Mouse (Mus musculus) gonadal fat pad, adult 2 months (tissue): ENCODE results near the gene Glra4. TPM values are rescaled to one million over a fixed set of nuclear protein-coding genes. Genes with fewer than 3 reads are reported as not detected.
"Not testable (repeated sequence)": the region's sequence is repeated elsewhere in the genome, so short reads cannot be mapped to it uniquely, and the experiment has no call there.

Experiments
- DNase-seq: peaks from one replicate; pipeline ENCODE4 v3.0.0-alpha.2; 2012; ENCODE audit warnings: low read depth
- polyA plus RNA-seq: library from polyadenylated mRNA; depleted of rRNA; stranded (reverse); fragments of >200 nt; gene quantifications from 2 replicates; pipeline ENCODE4 v1.2.3, GENCODE M21; 2012; rRNA removed

The Glra4 gene
- polyA plus RNA-seq, 1 experiment, result not detected

DNA sequence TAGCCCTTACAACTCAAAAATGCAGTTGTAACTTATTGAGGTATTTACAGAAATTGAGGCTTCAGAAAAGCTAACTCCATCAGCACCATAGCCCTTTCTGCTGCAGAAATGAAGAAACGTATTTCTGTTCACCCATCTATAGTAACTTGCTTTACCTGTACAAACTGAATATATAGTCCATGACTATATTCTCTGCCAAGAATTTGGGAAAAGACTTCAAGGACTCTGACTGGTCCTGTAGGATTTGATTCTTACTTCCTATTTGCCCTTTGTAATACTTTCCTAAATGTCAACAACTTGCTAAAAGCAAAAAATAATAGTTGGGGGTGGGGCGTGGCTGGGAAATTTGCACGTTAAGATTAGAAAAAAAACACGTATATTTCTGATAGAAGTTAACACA, 47.9 kb downstream of the Glra4 start:
- DNase-seq, result no peak

DNA sequence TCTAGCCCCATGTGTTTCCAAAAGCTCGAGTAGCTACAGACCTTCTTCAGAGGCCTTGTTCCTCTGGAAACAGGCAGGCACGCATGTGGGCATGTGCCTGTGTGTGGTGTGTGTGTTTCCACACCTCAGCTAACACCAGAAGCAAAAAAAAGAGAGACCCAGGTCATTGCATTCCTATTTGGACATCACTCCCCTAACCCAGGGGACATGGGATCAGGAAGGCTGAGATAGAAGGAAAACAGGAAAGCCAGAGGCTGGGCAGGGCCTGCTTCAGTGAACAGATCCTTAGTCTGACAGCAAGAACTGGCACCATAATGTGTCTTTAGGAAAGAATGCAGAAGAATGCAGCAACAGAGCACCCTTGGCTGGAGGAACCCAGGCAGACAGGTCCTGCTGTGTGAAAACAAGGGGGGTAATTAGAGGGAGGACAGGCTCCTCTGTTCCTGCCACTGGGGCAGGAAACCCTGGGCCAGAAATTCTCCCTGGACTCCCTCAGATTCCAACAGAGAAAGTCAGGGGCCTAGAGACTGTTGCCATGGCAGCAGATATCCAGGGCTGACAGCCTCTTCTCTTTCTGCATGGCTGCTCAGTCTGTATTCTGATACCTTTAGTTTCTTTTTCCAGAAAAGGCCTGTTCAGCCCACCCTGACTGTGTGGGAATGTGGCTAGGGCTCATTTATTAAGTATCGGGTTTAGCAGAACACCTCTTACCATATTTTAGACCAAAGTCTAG, 65.0 kb downstream of the Glra4 start:
- DNase-seq, result not testable (repeated sequence)

DNA sequence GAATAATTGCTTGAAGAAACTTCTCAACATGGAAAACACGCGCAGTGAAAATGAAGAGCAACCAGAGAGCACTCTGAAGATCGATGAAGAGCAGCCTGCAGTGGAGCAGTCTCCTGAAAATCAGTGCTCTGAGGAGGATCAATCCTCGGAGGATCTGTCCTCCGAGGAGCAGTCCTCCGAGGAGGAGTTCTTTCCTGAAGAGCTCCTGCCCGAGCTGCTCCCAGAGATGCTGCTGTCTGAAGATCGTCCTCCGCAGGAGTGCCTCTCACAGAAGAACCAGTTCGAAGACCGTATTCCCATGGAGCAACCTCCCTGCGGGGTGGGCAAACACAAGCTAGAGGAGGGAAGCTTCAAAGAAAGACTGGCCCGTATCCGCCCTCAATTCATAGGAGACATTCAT, 71.2 kb downstream of the Glra4 start:
- no peak for DNase-seq

DNA sequence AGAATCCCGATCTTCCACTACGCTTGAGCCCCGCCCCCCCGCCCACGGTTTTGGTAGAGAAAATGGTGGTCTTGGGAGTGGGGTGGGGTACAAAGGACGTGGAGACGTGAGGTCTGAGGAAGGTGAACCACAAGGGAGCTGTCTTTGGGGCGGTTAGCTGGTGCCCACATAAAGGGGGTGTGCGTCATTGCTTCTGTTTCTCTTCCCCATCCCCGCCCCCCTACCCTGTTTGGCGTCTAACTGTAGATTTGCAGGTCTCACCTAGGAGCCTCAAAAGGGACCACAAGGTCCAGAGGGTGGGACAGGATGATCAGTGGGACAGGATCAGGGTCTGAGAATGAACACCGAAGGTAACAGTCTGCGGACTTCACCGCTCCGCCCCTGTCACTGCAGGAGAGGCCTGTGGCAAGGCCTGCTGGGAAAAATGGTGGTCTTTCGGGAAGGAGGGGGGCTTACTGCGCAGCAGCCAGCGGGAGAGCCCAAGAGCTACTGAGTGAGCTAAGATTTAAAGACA, 71.7 kb downstream of the Glra4 start:
- DNase-seq, result no peak

Other genes starting within 250 kb of the Glra4 start
- not detected in 2 replicates for gene Kir3dl2, start 236.1 kb downstream of the Glra4 start, polyA plus RNA-seq
- 9.5 and 14.9 TPM in 2 replicates for gene Tceal3, start 189.3 kb downstream of the Glra4 start, polyA plus RNA-seq
- gene Tceal1, start 72.2 kb downstream of the Glra4 start, polyA plus RNA-seq, result 2.9 and 3.8 TPM in 2 replicates
- 176 and 232 TPM in 2 replicates for gene Morf4l2, start 36.5 kb downstream of the Glra4 start, polyA plus RNA-seq
- 3.4 and 4.7 TPM in 2 replicates for gene Plp1, start 42.5 kb upstream of the Glra4 start, polyA plus RNA-seq
- 0.08 and 0.27 TPM in 2 replicates for gene Rab9b, start 88.6 kb upstream of the Glra4 start, polyA plus RNA-seq
- gene H2bfm, start 147.2 kb upstream of the Glra4 start, polyA plus RNA-seq, result not detected in 2 replicates
- gene Tmsb15b2, start 195.4 kb upstream of the Glra4 start, polyA plus RNA-seq, result not detected in 2 replicates
- gene Tmsb15l, start 196.7 kb upstream of the Glra4 start, polyA plus RNA-seq, result 0.58 and 0.79 TPM in 2 replicates
- gene Tmsb15b1, start 196.7 kb upstream of the Glra4 start, polyA plus RNA-seq, result 1.8 and 2.7 TPM in 2 replicates
- 1.3 and 2.4 TPM in 2 replicates for gene Zcchc18, start 213.0 kb upstream of the Glra4 start, polyA plus RNA-seq